Mouse (Mus musculus): ENCODE results near the gene Nr1i2. TPM values are rescaled to one million over a fixed set of nuclear protein-coding genes. Genes with fewer than 3 reads are reported as not detected.
"Not testable (repeated sequence)": the region's sequence is repeated elsewhere in the genome, so short reads cannot be mapped to it uniquely, and the experiment has no call there.

The Nr1i2 gene
- polyA plus RNA-seq, 1 experiment from 2014 or later, result not detected

DNA sequence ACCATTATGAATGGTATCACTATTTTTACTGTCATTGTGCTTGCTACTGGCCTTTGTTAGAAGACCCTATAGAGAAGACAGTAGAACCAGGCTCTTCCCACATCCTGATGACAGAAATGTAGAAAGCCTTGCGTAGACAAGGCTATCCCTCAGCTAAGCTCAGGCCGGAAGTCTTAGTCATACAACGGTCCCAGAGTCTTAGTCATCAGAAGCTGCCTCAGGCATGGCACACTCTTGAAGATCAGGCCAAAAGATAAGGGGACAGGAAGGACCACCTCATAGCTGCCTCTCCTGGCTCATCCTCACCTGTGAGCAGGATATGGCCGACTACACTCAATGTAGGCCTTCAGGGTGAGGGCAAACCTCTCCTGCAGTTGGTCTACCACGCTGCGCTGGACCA is 44.2 kb downstream of the Nr1i2 start:
- H3K9me3 ChIP-seq, result no peaks in the 10 kb centered on the region
- no peak overlapping the region for H3K4me2 ChIP-seq
- no peak overlapping the region for H3K4me3 ChIP-seq
- ATAC-seq (ENCODE audit: extremely low read depth, insufficient number of reproducible peaks, low FRiP score, low TSS enrichment), result no peak
- H3K9ac ChIP-seq, result no peak overlapping the region
- no peaks in the 10 kb centered on the region for H3K27me3 ChIP-seq (replicated peaks)
- H3K27ac ChIP-seq (replicated peaks), result no peak overlapping the region
- H3K36me3 ChIP-seq, result 0 out of 2 replicates have a peak, but pooled peaks cover 5% of the 10 kb centered on the region
- H3K4me1 ChIP-seq, result peaks cover 7% of the 10 kb centered on the region; the same call in 1 of the 2 replicates
- 84% methylated on average over 6 of the region's 6 CpGs for WGBS

DNA sequence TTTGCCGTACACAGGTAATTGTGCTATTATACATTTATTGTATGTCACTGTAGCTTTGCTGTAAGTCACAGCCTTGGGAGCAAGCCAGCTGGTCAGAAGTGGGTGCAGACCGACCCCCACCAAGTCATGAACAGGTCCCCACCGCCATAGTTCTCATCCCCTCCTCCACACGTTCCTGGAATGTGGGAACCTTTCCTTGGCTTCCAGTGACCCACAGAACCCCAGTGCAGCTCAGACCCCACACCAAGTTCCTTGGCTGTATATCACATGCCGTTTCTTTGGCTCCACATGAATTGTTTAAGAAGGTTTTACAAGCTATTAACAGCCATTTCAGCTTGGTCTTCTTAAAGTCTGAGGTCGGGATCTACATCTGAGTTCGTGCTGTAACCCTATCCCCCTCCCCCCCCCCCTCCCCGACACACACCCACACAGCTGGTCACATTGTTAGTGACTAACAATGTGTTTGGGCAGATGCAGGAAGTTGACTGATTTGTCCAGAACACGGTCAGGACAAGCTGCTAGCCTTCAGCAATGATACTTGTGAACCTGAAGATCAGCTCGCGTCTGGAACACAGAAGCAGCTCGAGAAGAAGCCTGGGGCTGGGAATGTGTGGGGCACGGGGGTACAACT is 46.2 kb downstream of the Nr1i2 start:
- peaks cover 12% of the 10 kb centered on the region; the same call in 1 of the 2 replicates for H3K36me3 ChIP-seq
- no peak overlapping the region for H3K9ac ChIP-seq
- H3K9me3 ChIP-seq, result no peaks in the 10 kb centered on the region
- no peak overlapping the region for H3K4me3 ChIP-seq
- ATAC-seq (ENCODE audit: extremely low read depth, insufficient number of reproducible peaks, low FRiP score, low TSS enrichment), result no peak
- no peak overlapping the region for H3K27ac ChIP-seq (replicated peaks)
- H3K4me1 ChIP-seq, result peaks cover 7% of the 10 kb centered on the region; the same call in 1 of the 2 replicates
- WGBS, result 54% methylated on average over 13 of the region's 13 CpGs
- no peak overlapping the region for H3K4me2 ChIP-seq
- no peaks in the 10 kb centered on the region for H3K27me3 ChIP-seq (replicated peaks)

DNA sequence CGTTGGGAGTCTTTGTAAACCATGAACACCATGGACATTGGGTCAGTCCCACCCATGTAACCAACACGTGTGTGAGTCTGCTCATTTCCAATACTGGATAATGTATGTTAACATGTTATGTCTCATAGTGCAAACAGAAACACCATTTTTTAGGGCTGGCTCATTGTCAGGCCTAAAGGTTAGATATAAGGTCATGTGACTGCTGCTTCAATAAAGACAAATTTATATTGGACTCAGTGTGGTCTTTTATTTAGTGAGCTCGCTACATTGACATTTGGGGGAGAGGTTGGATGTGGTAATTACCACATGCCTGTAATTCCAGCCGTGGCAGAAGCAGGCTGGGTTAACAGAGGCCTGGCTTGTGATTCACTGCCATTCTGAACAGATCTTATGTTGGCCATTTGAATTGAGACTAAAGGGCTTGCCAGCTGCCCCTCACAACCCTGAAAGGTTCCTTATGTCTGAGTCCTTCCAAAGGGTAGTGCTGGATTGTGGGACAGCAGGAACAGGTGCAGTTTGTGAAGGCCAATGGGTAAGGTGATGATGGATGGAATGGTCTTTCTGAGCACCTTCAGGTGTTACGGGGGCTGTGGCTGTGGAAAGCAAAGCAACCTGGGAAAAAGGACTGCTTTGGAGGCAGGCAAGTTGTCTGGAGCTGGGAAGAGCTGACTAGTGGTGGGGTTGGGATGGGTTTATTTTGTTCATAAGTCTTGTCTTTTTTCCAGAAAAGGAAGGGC is 48.6 kb downstream of the Nr1i2 start:
- no peak overlapping the region for H3K27ac ChIP-seq (replicated peaks)
- H3K4me2 ChIP-seq, result no peak overlapping the region
- 83% methylated on average over 5 of the region's 5 CpGs for WGBS
- no peak overlapping the region for H3K9ac ChIP-seq
- H3K36me3 ChIP-seq, result peaks cover 28% of the 10 kb centered on the region
- no peaks in the 10 kb centered on the region for H3K9me3 ChIP-seq
- H3K4me1 ChIP-seq, result peaks cover 7% of the 10 kb centered on the region; the same call in 1 of the 2 replicates
- no peak overlapping the region for H3K4me3 ChIP-seq
- ATAC-seq (ENCODE audit: extremely low read depth, insufficient number of reproducible peaks, low FRiP score, low TSS enrichment), result no peak
- H3K27me3 ChIP-seq (replicated peaks), result no peaks in the 10 kb centered on the region

DNA sequence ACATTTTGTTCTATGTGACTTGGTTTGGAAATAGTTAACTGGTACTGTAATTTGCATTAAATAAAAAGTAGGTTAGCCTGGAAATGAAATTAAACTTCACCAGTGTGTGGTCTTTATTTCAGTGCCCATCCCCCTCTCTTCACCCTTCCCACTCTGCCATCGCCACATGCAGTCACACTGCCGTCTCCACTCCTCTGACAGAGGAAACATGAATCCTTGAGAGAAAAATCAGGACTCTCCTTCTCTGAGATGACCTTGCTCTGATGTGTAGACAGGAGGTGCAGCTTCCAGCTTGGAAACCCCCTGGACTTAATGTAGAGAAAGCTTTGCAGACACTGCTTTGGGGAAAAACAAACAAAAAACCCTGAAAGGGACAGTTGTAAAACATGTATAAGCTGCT is 49.2 kb downstream of the Nr1i2 start:
- Histone ChIP-seq H3K9me3 (no peaks in the 10 kb centered on the region), H3K9ac (no peak overlapping the region), H3K27ac (replicated peaks) (no peak overlapping the region), H3K4me3 (no peak overlapping the region), H3K27me3 (replicated peaks) (no peaks in the 10 kb centered on the region), H3K4me1 (peaks cover 7% of the 10 kb centered on the region; the same call in 1 of the 2 replicates), H3K36me3 (peaks cover 34% of the 10 kb centered on the region), H3K4me2 (no peak overlapping the region)
- no peak for ATAC-seq (ENCODE audit: extremely low read depth, insufficient number of reproducible peaks, low FRiP score, low TSS enrichment)
- 67% methylated on average over 2 of the region's 2 CpGs for WGBS

DNA sequence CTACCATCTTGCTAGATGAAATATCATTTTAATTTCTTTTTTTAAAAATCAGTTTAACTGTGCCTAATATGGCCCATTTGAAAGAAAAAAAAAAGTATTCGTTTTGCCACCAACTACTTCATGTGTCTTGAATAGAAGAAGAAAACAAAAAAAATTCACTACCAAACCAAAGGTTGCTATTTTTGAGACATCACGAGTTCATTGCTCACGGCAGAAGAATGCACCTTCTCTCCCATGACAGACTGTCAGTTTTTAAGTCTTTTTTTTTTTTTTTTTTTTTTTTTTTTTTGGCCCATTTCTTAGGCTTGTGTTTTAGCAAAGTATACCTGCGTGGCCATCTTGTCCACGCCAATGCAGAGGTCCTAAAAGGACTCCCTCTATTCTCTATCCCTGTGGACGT is 50.5 kb downstream of the Nr1i2 start:
- no peak overlapping the region for H3K9ac ChIP-seq
- WGBS, result 85% methylated on average over 6 of the region's 6 CpGs
- no peaks in the 10 kb centered on the region for H3K9me3 ChIP-seq
- no peak for ATAC-seq (ENCODE audit: extremely low read depth, insufficient number of reproducible peaks, low FRiP score, low TSS enrichment)
- peaks cover 7% of the 10 kb centered on the region; the same call in 1 of the 2 replicates for H3K4me1 ChIP-seq
- peaks cover 38% of the 10 kb centered on the region for H3K36me3 ChIP-seq
- no peak overlapping the region for H3K27ac ChIP-seq (replicated peaks)
- H3K27me3 ChIP-seq (replicated peaks), result no peaks in the 10 kb centered on the region
- no peak overlapping the region for H3K4me3 ChIP-seq
- H3K4me2 ChIP-seq, result no peak overlapping the region

DNA sequence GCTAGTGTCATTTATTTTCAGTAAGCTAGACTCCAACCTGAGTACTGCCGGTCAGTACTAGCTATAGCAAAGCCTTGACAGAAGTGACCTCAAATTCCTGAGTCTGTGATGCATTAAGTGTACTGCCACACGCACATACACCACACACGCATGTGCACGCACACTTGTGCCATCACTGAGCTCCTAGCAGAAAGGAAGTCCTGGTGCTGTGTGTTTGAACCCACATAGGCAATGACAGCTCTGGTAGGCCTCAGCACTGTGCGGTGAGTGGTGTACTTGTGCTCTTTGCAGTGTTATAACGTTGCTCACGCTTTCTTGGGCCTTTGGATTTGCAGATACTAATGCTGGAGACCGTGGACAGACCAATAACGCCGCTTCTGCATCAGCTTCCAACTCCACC is 54.5 kb downstream of the Nr1i2 start:
- Histone ChIP-seq H3K27me3 (replicated peaks) (no peaks in the 10 kb centered on the region), H3K4me1 (peaks cover 8% of the 10 kb centered on the region; the same call in 1 of the 2 replicates), H3K4me2 (no peak overlapping the region), H3K9ac (no peak overlapping the region), H3K4me3 (no peak overlapping the region), H3K36me3 (peaks cover 40% of the 10 kb centered on the region), H3K27ac (replicated peaks) (no peak overlapping the region), H3K9me3 (no peaks in the 10 kb centered on the region)
- no peak for ATAC-seq (ENCODE audit: extremely low read depth, insufficient number of reproducible peaks, low FRiP score, low TSS enrichment)
- 94% methylated on average over 10 of the region's 10 CpGs for WGBS

DNA sequence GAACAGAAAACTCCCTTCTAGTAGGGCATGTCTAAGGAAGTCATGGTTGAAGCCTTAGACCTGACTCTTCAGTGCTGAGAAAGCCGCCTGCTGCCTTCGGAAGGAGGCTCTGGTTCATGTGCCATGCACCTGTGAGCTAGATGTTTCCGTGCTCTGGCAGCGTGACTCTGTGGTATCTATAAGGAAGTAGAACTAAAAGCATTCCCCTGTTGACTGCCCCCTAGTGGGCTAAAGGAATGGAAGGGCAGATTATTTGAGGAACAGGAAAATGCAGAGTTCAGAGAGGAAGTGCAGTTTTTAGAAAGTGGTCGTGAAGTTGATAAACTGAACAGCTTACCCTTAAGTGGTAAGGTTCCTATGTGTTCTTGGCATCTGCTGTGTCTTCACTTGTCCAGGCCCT is 54.9 kb downstream of the Nr1i2 start:
- Histone ChIP-seq H3K27ac (replicated peaks) (no peak overlapping the region), H3K4me1 (peaks cover 8% of the 10 kb centered on the region; the same call in 1 of the 2 replicates)

DNA sequence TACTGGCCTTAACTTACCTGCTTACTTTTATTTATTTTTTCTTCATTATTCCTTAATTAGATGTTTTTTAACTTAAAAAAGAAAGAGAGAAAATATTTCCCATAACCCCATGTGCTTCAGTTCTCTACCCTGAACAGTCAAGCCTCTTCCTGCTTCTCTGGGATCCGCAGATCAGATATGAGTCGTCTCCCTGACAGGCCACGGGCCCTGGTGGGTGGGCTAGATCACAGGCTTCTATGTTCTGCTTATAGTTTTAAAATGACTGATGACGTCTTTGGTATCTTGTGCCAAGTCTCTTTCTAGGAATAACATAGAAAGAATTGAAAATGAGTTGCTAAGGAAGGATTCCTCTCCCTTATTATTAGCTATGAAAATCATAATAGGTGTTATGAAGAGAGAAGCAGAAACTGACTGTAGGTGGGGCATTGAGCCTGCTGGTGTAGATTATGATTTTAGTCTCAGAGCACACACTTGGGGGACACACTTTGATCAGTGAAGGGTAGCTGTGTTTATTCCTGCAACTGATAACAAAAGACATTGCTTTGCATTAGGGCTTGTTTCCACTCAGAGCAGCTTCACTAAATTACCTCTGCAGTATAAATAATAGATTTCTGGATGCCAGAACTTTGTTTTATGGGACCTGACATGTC is 57.6 kb downstream of the Nr1i2 start:
- WGBS, result 44% methylated on average over 4 of the region's 4 CpGs
- no peak for ATAC-seq (ENCODE audit: extremely low read depth, insufficient number of reproducible peaks, low FRiP score, low TSS enrichment)
- no peak overlapping the region for H3K4me3 ChIP-seq
- peaks cover 27% of the 10 kb centered on the region for H3K36me3 ChIP-seq
- H3K4me1 ChIP-seq, result peaks cover 8% of the 10 kb centered on the region; the same call in 1 of the 2 replicates
- no peak overlapping the region for H3K4me2 ChIP-seq
- H3K9me3 ChIP-seq, result no peaks in the 10 kb centered on the region
- H3K27me3 ChIP-seq (replicated peaks), result no peaks in the 10 kb centered on the region
- no peak overlapping the region for H3K27ac ChIP-seq (replicated peaks)
- H3K9ac ChIP-seq, result no peak overlapping the region

More for the DNA sequence above, 54.9 kb downstream of the Nr1i2 start:
- 62% methylated on average over 5 of the region's 5 CpGs for WGBS
- Histone ChIP-seq H3K9me3 (no peaks in the 10 kb centered on the region), H3K9ac (no peak overlapping the region), H3K27me3 (replicated peaks) (no peaks in the 10 kb centered on the region), H3K36me3 (peaks cover 39% of the 10 kb centered on the region), H3K4me2 (no peak overlapping the region), H3K4me3 (no peak overlapping the region)
- ATAC-seq (ENCODE audit: extremely low read depth, insufficient number of reproducible peaks, low FRiP score, low TSS enrichment), result no peak

DNA sequence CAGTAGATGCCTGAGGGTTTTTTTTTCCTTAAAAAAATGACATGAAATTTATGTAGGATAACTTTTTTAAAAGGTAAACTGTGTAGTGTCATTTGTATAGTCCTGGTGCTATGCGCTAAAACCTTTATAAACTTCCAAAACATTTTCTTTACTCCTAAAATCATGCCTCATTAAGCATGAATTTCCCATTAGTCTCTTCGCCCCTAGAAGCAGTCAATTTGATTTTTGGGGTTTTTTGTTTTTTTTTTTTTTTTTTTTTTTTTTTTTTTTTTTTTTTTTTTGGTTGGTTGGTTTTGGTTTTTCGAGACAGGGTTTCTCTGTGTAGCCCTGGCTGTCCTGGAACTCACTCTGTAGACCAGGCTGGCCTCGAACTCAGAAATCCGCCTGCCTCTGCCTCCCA is 72.1 kb downstream of the Nr1i2 start:
- peaks cover 54% of the 10 kb centered on the region for H3K36me3 ChIP-seq
- H3K9ac ChIP-seq; H3K27me3 ChIP-seq (replicated peaks); H3K4me1 ChIP-seq; H3K27ac ChIP-seq (replicated peaks); ATAC-seq (ENCODE audit: extremely low read depth, insufficient number of reproducible peaks, low FRiP score, low TSS enrichment); H3K9me3 ChIP-seq; H3K4me3 ChIP-seq; H3K4me2 ChIP-seq: not testable (repeated sequence)
- WGBS, result 86% methylated on average over 5 of the region's 5 CpGs

DNA sequence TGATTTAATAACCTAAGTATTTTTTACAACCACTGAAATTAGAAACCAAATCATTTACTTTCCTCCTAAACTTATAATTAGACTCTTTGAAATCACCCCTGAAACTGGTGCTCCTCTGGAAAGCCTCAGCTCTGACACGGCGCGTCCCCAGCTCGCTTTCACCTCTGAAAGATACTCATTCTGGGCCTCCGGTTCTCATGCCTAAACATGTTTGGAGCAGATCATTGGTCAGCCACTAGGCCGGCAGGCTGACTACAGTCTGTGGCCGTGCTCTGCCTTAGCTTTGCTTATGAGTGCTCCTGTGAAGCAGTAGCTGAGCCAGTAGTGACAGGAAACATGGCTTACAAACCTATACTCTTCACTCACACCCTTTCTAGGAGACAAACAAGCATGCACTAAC is 89.4 kb downstream of the Nr1i2 start:
- WGBS, result 90% methylated on average over 7 of the region's 7 CpGs
- no peak overlapping the region for H3K27ac ChIP-seq (replicated peaks)
- no peaks in the 10 kb centered on the region for H3K4me1 ChIP-seq
- H3K36me3 ChIP-seq, result peaks cover 66% of the 10 kb centered on the region
- H3K27me3 ChIP-seq (replicated peaks), result no peaks in the 10 kb centered on the region
- no peak overlapping the region for H3K4me2 ChIP-seq
- no peak overlapping the region for H3K9ac ChIP-seq
- no peaks in the 10 kb centered on the region for H3K9me3 ChIP-seq
- H3K4me3 ChIP-seq, result no peak overlapping the region
- ATAC-seq (ENCODE audit: extremely low read depth, insufficient number of reproducible peaks, low FRiP score, low TSS enrichment), result no peak

Measured in heart, embryonic 13.5 days (tissue).